Mouse (Mus musculus): ENCODE results near the gene Acot13. TPM values are rescaled to one million over a fixed set of nuclear protein-coding genes. Genes with fewer than 3 reads are reported as not detected.
"Not testable (repeated sequence)": the region's sequence is repeated elsewhere in the genome, so short reads cannot be mapped to it uniquely, and the experiment has no call there.

Gene Acot13
- polyA plus RNA-seq, 1 experiment from 2014 or later = 55.1 TPM

DNA sequence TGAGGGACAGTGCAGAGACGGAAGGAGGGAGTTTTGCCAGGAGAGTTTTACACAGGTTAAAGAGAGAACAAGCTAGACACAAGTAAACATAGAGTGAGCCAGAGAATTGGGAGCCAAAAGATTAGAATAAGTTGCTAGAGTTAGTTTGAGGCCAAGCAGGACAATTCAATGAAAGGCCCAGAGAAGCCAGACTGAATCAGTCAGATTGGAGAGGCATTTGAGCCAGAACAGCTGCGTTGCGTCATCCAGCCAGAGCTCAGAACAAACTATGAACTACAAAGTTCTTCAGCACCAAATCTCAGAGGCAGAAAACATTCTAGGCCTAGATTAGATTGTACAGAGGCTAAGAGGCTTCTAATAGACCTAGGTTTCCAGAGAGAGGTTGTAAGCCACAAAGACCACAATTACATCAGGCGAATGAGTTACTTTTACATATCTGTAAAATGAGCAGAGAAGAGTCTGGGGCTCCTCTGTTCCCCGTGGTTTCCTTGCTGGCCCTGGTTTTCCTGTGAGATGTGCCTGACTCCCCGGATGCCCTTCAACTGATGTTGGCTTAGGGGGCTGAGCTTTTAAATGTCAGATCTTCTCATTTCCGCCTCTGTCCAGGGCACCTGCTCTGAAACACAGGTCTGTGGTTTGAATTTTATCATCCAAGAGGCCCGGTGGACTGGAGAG is 52.5 kb downstream of the Acot13 start:
- ATAC-seq (ENCODE audit: insufficient read depth) = no peak
- no peaks in the 10 kb centered on the region for H3K36me3 ChIP-seq (replicated peaks)
- 41% methylated on average over 8 of the region's 8 CpGs for WGBS (ENCODE audit: insufficient replicate concordance)
- H3K4me3 ChIP-seq (replicated peaks) = no peak overlapping the region
- no peaks in the 10 kb centered on the region for H3K9me3 ChIP-seq (replicated peaks)
- H3K27me3 ChIP-seq = no peaks in the 10 kb centered on the region
- H3K4me2 ChIP-seq = no peak overlapping the region
- no peak overlapping the region for H3K27ac ChIP-seq (replicated peaks)
- H3K9ac ChIP-seq = no peak overlapping the region
- no peaks in the 10 kb centered on the region for H3K4me1 ChIP-seq (replicated peaks)

- Histone ChIP-seq H3K9ac (no peak overlapping the region), H3K4me3 (replicated peaks) (no peak overlapping the region), H3K4me1 (replicated peaks) (no peaks in the 10 kb centered on the region), H3K27ac (replicated peaks) (no peak overlapping the region), H3K4me2 (no peak overlapping the region), H3K36me3 (replicated peaks) (no peaks in the 10 kb centered on the region), H3K9me3 (replicated peaks) (no peaks in the 10 kb centered on the region), H3K27me3 (no peaks in the 10 kb centered on the region)
- WGBS (ENCODE audit: insufficient replicate concordance) = 56% methylated on average over 2 of the region's 2 CpGs
- no peak for ATAC-seq (ENCODE audit: insufficient read depth)
Observed at GRCm38 (mm10) chr13:24778026-24778425, 53.3 kb downstream of the Acot13 start.

DNA sequence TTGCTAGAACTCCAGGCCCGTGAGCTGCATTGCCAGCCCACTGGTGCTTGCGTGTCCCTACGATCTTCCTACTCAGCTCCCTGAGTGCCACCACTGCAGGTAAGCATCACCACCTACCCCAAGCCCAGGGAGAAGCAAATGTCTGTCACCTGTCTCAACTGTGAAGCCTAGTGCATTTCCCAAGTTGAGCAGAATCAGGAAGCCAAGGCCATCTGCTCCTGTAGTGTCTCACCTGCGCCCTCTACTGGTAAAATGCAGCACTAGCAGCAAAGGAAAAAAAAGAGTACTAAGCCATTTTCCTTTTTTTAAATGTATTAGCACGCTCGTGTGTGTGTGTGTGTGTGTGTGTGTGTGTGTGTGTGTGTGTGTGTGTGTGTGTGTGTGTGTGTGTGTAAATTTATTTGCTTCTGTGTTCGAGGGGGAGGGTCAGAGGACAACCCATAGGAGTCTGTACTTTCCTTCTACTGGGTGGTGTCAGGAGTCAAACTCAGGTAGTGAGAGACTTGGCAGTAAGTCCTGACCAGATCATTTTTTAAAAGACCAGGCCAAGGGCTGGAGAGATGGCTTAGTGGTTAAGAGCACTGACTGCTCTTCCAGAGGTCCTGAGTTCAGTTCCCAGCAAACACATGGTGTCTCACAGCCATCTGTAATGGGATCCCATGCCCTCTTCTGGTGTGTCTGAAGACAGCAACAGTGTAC is 55.0 kb downstream of the Acot13 start:
- ATAC-seq (ENCODE audit: insufficient read depth) = no peak
- Histone ChIP-seq H3K4me2 (no peak overlapping the region), H3K4me3 (replicated peaks) (no peak overlapping the region), H3K9me3 (replicated peaks) (no peaks in the 10 kb centered on the region), H3K9ac (no peak overlapping the region), H3K27ac (replicated peaks) (no peak overlapping the region), H3K36me3 (replicated peaks) (no peaks in the 10 kb centered on the region), H3K27me3 (no peaks in the 10 kb centered on the region), H3K4me1 (replicated peaks) (no peaks in the 10 kb centered on the region)
- 37% methylated on average over 7 of the region's 7 CpGs for WGBS (ENCODE audit: insufficient replicate concordance)

GRCm38 (mm10) chr13:24771482-24771881 is 59.9 kb downstream of the Acot13 start:
- not testable (repeated sequence) for H3K27ac ChIP-seq (replicated peaks); H3K4me2 ChIP-seq; H3K36me3 ChIP-seq (replicated peaks); H3K4me1 ChIP-seq (replicated peaks); H3K9me3 ChIP-seq (replicated peaks); H3K27me3 ChIP-seq; H3K4me3 ChIP-seq (replicated peaks); H3K9ac ChIP-seq; ATAC-seq (ENCODE audit: insufficient read depth)
- 81% methylated on average over 10 of the region's 10 CpGs for WGBS (ENCODE audit: insufficient replicate concordance)

Other genes starting within 250 kb of the Acot13 start
- gene Ripor2, start 249.4 kb downstream of the Acot13 start, polyA plus RNA-seq (2015; fragmentation: Nextera tagmentation; extraction: Ambion mirVana) = 3.1 and 3.2 TPM in 2 replicates
- gene Armh2, start 90.3 kb downstream of the Acot13 start, polyA plus RNA-seq (2015; fragmentation: Nextera tagmentation; extraction: Ambion mirVana) = not detected in 2 replicates
- 95.4 and 113 TPM in 2 replicates for gene Gmnn, start 69.6 kb downstream of the Acot13 start, polyA plus RNA-seq (2015; fragmentation: Nextera tagmentation; extraction: Ambion mirVana)
- 8.3 and 11.3 TPM in 2 replicates for gene BC005537, start 29.9 kb downstream of the Acot13 start, polyA plus RNA-seq (2015; fragmentation: Nextera tagmentation; extraction: Ambion mirVana)
- 20.4 and 23.2 TPM in 2 replicates for gene Tdp2, start 139 bp upstream of the Acot13 start, polyA plus RNA-seq (2015; fragmentation: Nextera tagmentation; extraction: Ambion mirVana)
- gene D130043K22Rik, start 13.6 kb upstream of the Acot13 start, polyA plus RNA-seq (2015; fragmentation: Nextera tagmentation; extraction: Ambion mirVana) = 0.13 and 0.15 TPM in 2 replicates
- gene Aldh5a1, start 106.1 kb upstream of the Acot13 start, polyA plus RNA-seq (2015; fragmentation: Nextera tagmentation; extraction: Ambion mirVana) = 3.5 and 4.0 TPM in 2 replicates
- 11.7 and 17.2 TPM in 2 replicates for gene Gpld1, start 111.6 kb upstream of the Acot13 start, polyA plus RNA-seq (2015; fragmentation: Nextera tagmentation; extraction: Ambion mirVana)
- gene Mrs2, start 188.8 kb upstream of the Acot13 start, polyA plus RNA-seq (2015; fragmentation: Nextera tagmentation; extraction: Ambion mirVana) = 7.8 and 8.4 TPM in 2 replicates
- gene Dcdc2a, start 224.5 kb upstream of the Acot13 start, polyA plus RNA-seq (2015; fragmentation: Nextera tagmentation; extraction: Ambion mirVana) = 0.09 and 0.78 TPM in 2 replicates

Data from liver, embryonic 15.5 days (tissue).